Mouse (Mus musculus): ENCODE data around the gene Hoxd4. TPM values are rescaled to one million over a fixed set of nuclear protein-coding genes. Genes with fewer than 3 reads are reported as not detected.
A peak's percentile ranks its signal among the peaks of the same experiment; 100 is the strongest.

Gene Hoxd4
- total RNA-seq, 1 experiment = 0.94 TPM

- H3K9ac ChIP-seq (ENCODE audit: insufficient read depth, low read depth, low read length, poor library complexity, severe bottlenecking) = no peak overlapping the region
- in situ Hi-C loops (cut with MboI; ENCODE audit: low sequenced_read_pairs in 2 of 2, unreplicated experiment in 2 of 2) = loop anchor here (10.0 to 25.0 kb wide), 2 partner anchors 60 to 902 kb away; no protein-coding TSS in a partner anchor
- H3K9me3 ChIP-seq (ENCODE audit: control insufficient read depth, insufficient read depth, low read depth, low read length) = no peaks in the 10 kb centered on the region
- no peak overlapping the region for H3K27ac ChIP-seq (ENCODE audit: insufficient read depth, low read depth, low read length, poor library complexity, severe bottlenecking)
- no peak for TF ChIP-seq ZNF384 (IDR thresholded peaks at IDR 0.05; ENCODE audit: low read depth, low read length)
- TF ChIP-seq MAFK (IDR thresholded peaks at IDR 0.05; ENCODE audit: insufficient read depth, low read depth, low read length) = no peak
- no peak for TF ChIP-seq HCFC1 (IDR thresholded peaks at IDR 0.05; ENCODE audit: borderline replicate concordance, insufficient read depth, low read length)
- no peak for TF ChIP-seq ZC3H11A (IDR thresholded peaks at IDR 0.05; ENCODE audit: borderline replicate concordance, low read depth, low read length)
- TF ChIP-seq CHD2 (IDR thresholded peaks at IDR 0.05; ENCODE audit: low read depth, low read length) = no peak
- H3K4me3 ChIP-seq (ENCODE audit: insufficient read depth in 1 of 2, low read depth in 1 of 2, low read length in 2 of 2, poor library complexity in 1 of 2, severe bottlenecking in 1 of 2) = no peak overlapping the region
- no peak for DNase-seq (ENCODE audit: low read depth, low spot score)
- H3K4me1 ChIP-seq (ENCODE audit: control insufficient read depth in 2 of 2, insufficient read depth in 2 of 2, low read length in 2 of 2, poor library complexity in 1 of 2) = peaks cover 0 to 5% of the 10 kb centered on the region in 2 experiments; a peak in 1 of 4 replicates
- no peaks in the 10 kb centered on the region for H3K36me3 ChIP-seq (ENCODE audit: control insufficient read depth, insufficient read depth, low read length, poor library complexity, severe bottlenecking)
These were observed 26.6 kb upstream of the Hoxd4 start for GRCm38 (mm10) chr2:74685059-74685603.

- Histone ChIP-seq H3K36me3 (ENCODE audit: control insufficient read depth, insufficient read depth, low read length, poor library complexity, severe bottlenecking) (no peaks in the 10 kb centered on the region), H3K4me1 (ENCODE audit: control insufficient read depth in 2 of 2, insufficient read depth in 2 of 2, low read length in 2 of 2, poor library complexity in 1 of 2) (peaks cover 0 to 3% of the 10 kb centered on the region in 2 experiments; a peak in 1 of 4 replicates), H3K9me3 (ENCODE audit: control insufficient read depth, insufficient read depth, low read depth, low read length) (no peaks in the 10 kb centered on the region), H3K27ac (ENCODE audit: insufficient read depth, low read depth, low read length, poor library complexity, severe bottlenecking) (no peak overlapping the region), H3K4me3 (ENCODE audit: insufficient read depth in 1 of 2, low read depth in 1 of 2, low read length in 2 of 2, poor library complexity in 1 of 2, severe bottlenecking in 1 of 2) (no peak overlapping the region), H3K9ac (ENCODE audit: insufficient read depth, low read depth, low read length, poor library complexity, severe bottlenecking) (no peak overlapping the region)
- TF ChIP-seq ZNF384 (IDR thresholded peaks at IDR 0.05; ENCODE audit: low read depth, low read length) (peak; percentile 98), MAFK (IDR thresholded peaks at IDR 0.05; ENCODE audit: insufficient read depth, low read depth, low read length) (no peak), HCFC1 (IDR thresholded peaks at IDR 0.05; ENCODE audit: borderline replicate concordance, insufficient read depth, low read length) (no peak), CHD2 (IDR thresholded peaks at IDR 0.05; ENCODE audit: low read depth, low read length) (0 out of 2 replicates have a peak, but pooled peaks have one; percentile 19), ZC3H11A (IDR thresholded peaks at IDR 0.05; ENCODE audit: borderline replicate concordance, low read depth, low read length) (no peak)
- in situ Hi-C loops (cut with MboI; ENCODE audit: low sequenced_read_pairs in 2 of 2, unreplicated experiment in 2 of 2) = loop anchor here (10.0 to 25.0 kb wide), 2 partner anchors 58 to 901 kb away; no protein-coding TSS in a partner anchor
- DNase-seq (ENCODE audit: low read depth, low spot score) = no peak
These were observed 25.3 kb upstream of the Hoxd4 start for GRCm38 (mm10) chr2:74686301-74686987.

- Histone ChIP-seq H3K27ac (ENCODE audit: insufficient read depth, low read depth, low read length, poor library complexity, severe bottlenecking) (no peak overlapping the region), H3K4me3 (ENCODE audit: insufficient read depth in 1 of 2, low read depth in 1 of 2, low read length in 2 of 2, poor library complexity in 1 of 2, severe bottlenecking in 1 of 2) (no peak overlapping the region), H3K9ac (ENCODE audit: insufficient read depth, low read depth, low read length, poor library complexity, severe bottlenecking) (no peak overlapping the region), H3K4me1 (ENCODE audit: control insufficient read depth in 2 of 2, insufficient read depth in 2 of 2, low read length in 2 of 2, poor library complexity in 1 of 2) (peaks cover 0 to 4% of the 10 kb centered on the region in 2 experiments; a peak in 1 of 4 replicates), H3K36me3 (ENCODE audit: control insufficient read depth, insufficient read depth, low read length, poor library complexity, severe bottlenecking) (no peaks in the 10 kb centered on the region), H3K9me3 (ENCODE audit: control insufficient read depth, insufficient read depth, low read depth, low read length) (no peaks in the 10 kb centered on the region)
- DNase-seq (ENCODE audit: low read depth, low spot score) = no peak
- TF ChIP-seq ZC3H11A (IDR thresholded peaks at IDR 0.05; ENCODE audit: borderline replicate concordance, low read depth, low read length) (no peak), ZNF384 (IDR thresholded peaks at IDR 0.05; ENCODE audit: low read depth, low read length) (0 out of 2 replicates have a peak, but pooled peaks have one; percentile 6)
- in situ Hi-C loops (cut with MboI; ENCODE audit: low sequenced_read_pairs in 2 of 2, unreplicated experiment in 2 of 2) = loop anchor here (10.0 to 25.0 kb wide), 2 partner anchors 58 to 900 kb away; no protein-coding TSS in a partner anchor
These were observed 24.6 kb upstream of the Hoxd4 start for GRCm38 (mm10) chr2:74686988-74687697.

- Histone ChIP-seq H3K9ac (ENCODE audit: insufficient read depth, low read depth, low read length, poor library complexity, severe bottlenecking) (no peak overlapping the region), H3K4me1 (ENCODE audit: control insufficient read depth in 2 of 2, insufficient read depth in 2 of 2, low read length in 2 of 2, poor library complexity in 1 of 2) (peaks cover 0 to 1% of the 10 kb centered on the region in 2 experiments; a peak in 1 of 4 replicates), H3K36me3 (ENCODE audit: control insufficient read depth, insufficient read depth, low read length, poor library complexity, severe bottlenecking) (no peaks in the 10 kb centered on the region), H3K27ac (ENCODE audit: insufficient read depth, low read depth, low read length, poor library complexity, severe bottlenecking) (no peak overlapping the region), H3K4me3 (ENCODE audit: insufficient read depth in 1 of 2, low read depth in 1 of 2, low read length in 2 of 2, poor library complexity in 1 of 2, severe bottlenecking in 1 of 2) (no peak overlapping the region), H3K9me3 (ENCODE audit: control insufficient read depth, insufficient read depth, low read depth, low read length) (no peaks in the 10 kb centered on the region)
- no peak for TF ChIP-seq MAFK (IDR thresholded peaks at IDR 0.05; ENCODE audit: insufficient read depth, low read depth, low read length)
- no peak for TF ChIP-seq CHD2 (IDR thresholded peaks at IDR 0.05; ENCODE audit: low read depth, low read length)
- TF ChIP-seq ZNF384 (IDR thresholded peaks at IDR 0.05; ENCODE audit: low read depth, low read length) = no peak
- TF ChIP-seq HCFC1 (IDR thresholded peaks at IDR 0.05; ENCODE audit: borderline replicate concordance, insufficient read depth, low read length) = no peak
- TF ChIP-seq ZC3H11A (IDR thresholded peaks at IDR 0.05; ENCODE audit: borderline replicate concordance, low read depth, low read length) = no peak
- DNase-seq (ENCODE audit: low read depth, low spot score) = no peak
- in situ Hi-C loops (cut with MboI; ENCODE audit: low sequenced_read_pairs in 2 of 2, unreplicated experiment in 2 of 2) = loop anchor here (10.0 to 25.0 kb wide), 2 partner anchors 57 to 899 kb away; no protein-coding TSS in a partner anchor
These were observed 23.8 kb upstream of the Hoxd4 start for GRCm38 (mm10) chr2:74687698-74688555.
